Mouse (Mus musculus): Measurements from ENCODE around the gene Rnls.

- TF ChIP-seq CTCF (IDR thresholded peaks at IDR 0.05; ENCODE audit: low read depth) (no peak), EP300 (IDR thresholded peaks at IDR 0.05; ENCODE audit: low read depth) (no peak)
Observed at GRCm38 (mm10) chr19:33097691-33098090, 294.4 kb downstream of the Rnls start.
